Mouse (Mus musculus): ENCODE results near the gene Rgma.

DNA sequence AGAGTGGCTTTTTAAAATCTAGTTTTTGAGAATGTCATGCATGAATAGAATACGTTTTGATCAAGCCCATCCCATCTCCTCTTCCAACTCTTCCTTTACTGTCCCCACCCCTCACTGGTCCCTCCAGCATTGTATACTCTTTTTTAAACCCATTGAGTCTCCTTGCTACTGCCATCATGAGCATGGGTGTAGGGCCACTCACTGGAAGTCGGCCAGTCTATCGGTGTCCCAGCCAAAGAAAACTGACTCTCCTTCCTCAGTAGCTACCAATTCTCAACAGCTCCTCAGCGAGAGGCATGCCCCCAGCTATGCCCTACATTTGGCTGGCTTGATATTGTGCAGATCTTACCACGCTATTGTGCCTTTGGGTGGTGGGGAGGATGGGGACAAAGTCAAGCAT lies 47.7 kb upstream of the Rgma start:
- no peak for TF ChIP-seq CTCF (IDR thresholded peaks at IDR 0.05; ENCODE audit: low read depth)
- no peak for TF ChIP-seq EP300 (IDR thresholded peaks at IDR 0.05; ENCODE audit: low read depth)

Measured in liver, embryonic 14.5 days (tissue).